ENCODE assay signal across 17 mouse cellular contexts in genomic region chr10:125954747-125955530, GRCm38 (mm10). TPM values are rescaled to one million over a fixed set of nuclear protein-coding genes. Genes with fewer than 3 reads are reported as not detected.
A peak's percentile ranks its signal among the peaks of the same experiment; 100 is the strongest.
DNase-seq lines count a peak whose midpoint lies in the region; ATAC-seq lines count a peak whose summit lies in the region.
"Had no signal": no experiment of that assay in that cellular context is flagged by ENCODE, and none has a peak within 500 bp of the region (broad histone marks: within the 10 kb centered on the region; RNA-seq: fewer than 3 reads in every experiment).

No protein-coding gene starts in this region.

- DNase-seq in embryonic facial prominence, embryonic 11.5 days (ENCODE audit: low spot score): no peak
- no peak for DNase-seq in embryonic facial prominence, embryonic 10.5 days (ENCODE audit: low spot score)
- DNase-seq in left cerebral cortex, postnatal 4 days: peak; percentile 71
- DNase-seq in left cerebral cortex, adult 11 months (ENCODE audit: low spot score): no peak
- peak; percentile 49 for DNase-seq in forelimb bud, embryonic 11.5 days (ENCODE audit: low read depth, low spot score)
- DNase-seq in limb, embryonic 11.5 days (ENCODE audit: low spot score): no peak
- DNase-seq in cerebellum, adult 18-20 months: no peak
- DNase-seq: adrenal gland, postnatal 36 days; heart, postnatal 10 days; kidney, adult 9 months; liver, embryonic 13.5 days; lung, postnatal 14 days; thymus, postnatal 4 days had no signal

- H3K9ac ChIP-seq in embryonic facial prominence, embryonic 11.5 days (replicated peaks; ENCODE audit: low read length): no peak overlapping the region
- no peak overlapping the region for H3K9ac ChIP-seq in limb, embryonic 11.5 days (ENCODE audit: low read length)
- H3K9ac ChIP-seq: embryonic facial prominence, embryonic 13.5 days; forebrain, embryonic 12.5 days; hindbrain, embryonic 13.5 days; liver, embryonic 13.5 days had no signal

- no peak overlapping the region for H3K4me3 ChIP-seq in embryonic facial prominence, embryonic 11.5 days (ENCODE audit: low read depth, low read length)
- H3K4me3 ChIP-seq in embryonic facial prominence, embryonic 10.5 days: no peak overlapping the region
- H3K4me3 ChIP-seq in limb, embryonic 11.5 days (ENCODE audit: low read depth, low read length): no peak overlapping the region
- H3K4me3 ChIP-seq: embryonic facial prominence, embryonic 13.5 days; forebrain, embryonic 12.5 days; hindbrain, embryonic 13.5 days; liver, embryonic 13.5 days had no signal

- H3K36me3 ChIP-seq in embryonic facial prominence, embryonic 11.5 days (replicated peaks; ENCODE audit: control insufficient read depth, insufficient read depth, low read depth, low read length): no peaks in the 10 kb centered on the region
- H3K36me3 ChIP-seq in embryonic facial prominence, embryonic 10.5 days (replicated peaks): no peaks in the 10 kb centered on the region
- no peaks in the 10 kb centered on the region for H3K36me3 ChIP-seq in limb, embryonic 11.5 days (ENCODE audit: control insufficient read depth, insufficient read depth, low read length)
- H3K36me3 ChIP-seq: embryonic facial prominence, embryonic 13.5 days; forebrain, embryonic 12.5 days; hindbrain, embryonic 13.5 days; liver, embryonic 13.5 days had no signal

- H3K27ac ChIP-seq in embryonic facial prominence, embryonic 11.5 days (replicated peaks; ENCODE audit: low read depth, low read length): no peak overlapping the region
- H3K27ac ChIP-seq in embryonic facial prominence, embryonic 10.5 days (replicated peaks): no peak overlapping the region
- H3K27ac ChIP-seq in limb, embryonic 11.5 days (replicated peaks; ENCODE audit: low read depth, low read length): 0 out of 2 replicates have a peak overlapping the region, but pooled peaks have one; percentile 42
- H3K27ac ChIP-seq: embryonic facial prominence, embryonic 13.5 days; forebrain, embryonic 12.5 days; hindbrain, embryonic 13.5 days; liver, embryonic 13.5 days had no signal

- 83% methylated on average over 12 of the region's 12 CpGs for WGBS in embryonic facial prominence, embryonic 11.5 days
- 89% methylated on average over 12 of the region's 12 CpGs for WGBS in embryonic facial prominence, embryonic 10.5 days
- 57% methylated on average over 12 of the region's 12 CpGs for WGBS in limb, embryonic 11.5 days

- no peaks in the 10 kb centered on the region for H3K27me3 ChIP-seq in embryonic facial prominence, embryonic 11.5 days (ENCODE audit: control insufficient read depth, insufficient read depth, low read length)
- 0 out of 2 replicates have a peak, but pooled peaks cover 9% of the 10 kb centered on the region for H3K27me3 ChIP-seq in embryonic facial prominence, embryonic 10.5 days (replicated peaks; ENCODE audit: low read depth, poor library complexity, severe bottlenecking)
- no peaks in the 10 kb centered on the region for H3K27me3 ChIP-seq in limb, embryonic 11.5 days (ENCODE audit: control insufficient read depth, insufficient read depth, low read length)
- H3K27me3 ChIP-seq: embryonic facial prominence, embryonic 13.5 days; liver, embryonic 13.5 days had no signal

- no peaks in the 10 kb centered on the region for H3K9me3 ChIP-seq in embryonic facial prominence, embryonic 11.5 days (replicated peaks; ENCODE audit: control insufficient read depth, low read length)
- H3K9me3 ChIP-seq in embryonic facial prominence, embryonic 10.5 days: no peaks in the 10 kb centered on the region
- H3K9me3 ChIP-seq in limb, embryonic 11.5 days (ENCODE audit: control insufficient read depth, low read length): no peaks in the 10 kb centered on the region
- H3K9me3 ChIP-seq: embryonic facial prominence, embryonic 13.5 days; forebrain, embryonic 12.5 days; hindbrain, embryonic 13.5 days; liver, embryonic 13.5 days had no signal

- H3K4me1 ChIP-seq in embryonic facial prominence, embryonic 11.5 days (ENCODE audit: control insufficient read depth, insufficient read depth, low read length): no peaks in the 10 kb centered on the region
- H3K4me1 ChIP-seq in embryonic facial prominence, embryonic 10.5 days: peaks cover 17% of the 10 kb centered on the region
- H3K4me1 ChIP-seq in limb, embryonic 11.5 days (ENCODE audit: control insufficient read depth, insufficient read depth, low read length): peaks cover 16% of the 10 kb centered on the region
- H3K4me1 ChIP-seq: forebrain, embryonic 12.5 days; hindbrain, embryonic 13.5 days; liver, embryonic 13.5 days had no signal

- intact Hi-C loops in left cerebral cortex, postnatal 4 days (cut with DNase I): no loop called here

- ATAC-seq in embryonic facial prominence, embryonic 11.5 days (replicated peaks; ENCODE audit: insufficient number of reproducible peaks, low FRiP score, low TSS enrichment, low read depth): peak; percentile 34; the same call in 1 of the 2 replicates
- peak; percentile 89 for ATAC-seq in limb, embryonic 11.5 days (ENCODE audit: insufficient number of reproducible peaks, low FRiP score, low TSS enrichment, low read depth)
- ATAC-seq in inflammation-experienced regulatory T-cells, adult 6 months: no peak

- H3K4me2 ChIP-seq in embryonic facial prominence, embryonic 11.5 days (ENCODE audit: low read depth, low read length): no peak overlapping the region
- H3K4me2 ChIP-seq in limb, embryonic 11.5 days (ENCODE audit: low read depth, severe bottlenecking): no peak overlapping the region
- H3K4me2 ChIP-seq: embryonic facial prominence, embryonic 13.5 days; forebrain, embryonic 12.5 days; hindbrain, embryonic 13.5 days; liver, embryonic 13.5 days had no signal

RNA-seq across cellular contexts. Expression of gene Lrig3, which starts 11.0 kb away (rescaled TPM):
- polyA plus RNA-seq in embryonic facial prominence, embryonic 11.5 days (2014; fragmentation: Nextera tagmentation; extraction: Ambion mirVana): 28.6 and 32.9 TPM in 2 replicates
- polyA plus RNA-seq in embryonic facial prominence, embryonic 10.5 days (2016; fragmentation: Nextera tagmentation; extraction: Ambion mirVana): 22.4 and 28.2 TPM in 2 replicates
- total RNA-seq in left cerebral cortex, postnatal 4 days (2021): 1 to 10 TPM; 4.4 to 4.6 TPM
- polyA plus RNA-seq in limb, embryonic 11.5 days (2014; fragmentation: Nextera tagmentation; extraction: Ambion mirVana): 57.1 and 59.3 TPM in 2 replicates
- not detected for polyA plus RNA-seq in inflammation-experienced regulatory T-cells, adult 6 months (2017; shearing (Covaris generic))

Comparison
In these comparisons a context has a peak if more than half of its experiments do, and no peak if none do; other contexts are left out.
1. DNase-seq: peak in left cerebral cortex, postnatal 4 days (single experiment) and forelimb bud, embryonic 11.5 days (single experiment); none in embryonic facial prominence, embryonic 11.5 days (single experiment), embryonic facial prominence, embryonic 10.5 days (single experiment), left cerebral cortex, adult 11 months (single experiment), limb, embryonic 11.5 days (single experiment) and cerebellum, adult 18-20 months (0 of 2).
2. RNA of gene Lrig3, which starts 11.0 kb away (polyA plus RNA-seq): 57.1 to 59.3 TPM in limb, embryonic 11.5 days, 28.6 to 32.9 TPM in embryonic facial prominence, embryonic 11.5 days and 22.4 to 28.2 TPM in embryonic facial prominence, embryonic 10.5 days; not detected in inflammation-experienced regulatory T-cells, adult 6 months; every median in the first group is over 10 times any median in the second.